Mouse (Mus musculus) liver, postnatal 0 days (tissue): ENCODE measurements at regions not wholly inside any gene's neighbourhood (a gene's known extent, or its start where the extent isn't known, plus 50 kb on each side); places are given as distances from the start of the nearest gene placed in this dataset.

Source experiments
- ATAC-seq: fragments of 200-750 bp; cut with Nextera tagmentation; 2 replicates; pipeline ENCODE4 v1.8.0; 2017; ENCODE audit warnings: mild to moderate bottlenecking, moderate library complexity
- DNase-seq: peaks from one replicate; pipeline ENCODE4 v3.0.0-alpha.2; 2016
- H3K27ac ChIP-seq: fragments of 300-500 bp; sonication (generic); 2 replicates; pipeline ENCODE4 v1.5.1; 2014; ENCODE audit warnings: antibody characterized with exemption, moderate library complexity, mild to moderate bottlenecking, low read depth
- H3K27me3 ChIP-seq: fragments of 300-500 bp; sonication (generic); 2 replicates; pipeline ENCODE4 v1.6.1; 2014; ENCODE audit warnings: low read length, control low read depth, mixed read lengths; ENCODE audit not compliant: insufficient read depth
- H3K36me3 ChIP-seq: fragments of 300-500 bp; sonication (generic); replicated peaks from 2 replicates; pipeline ENCODE4 v1.6.1; 2014; ENCODE audit warnings: mild to moderate bottlenecking, control low read depth, low read length, moderate library complexity, mixed read lengths; ENCODE audit not compliant: insufficient read depth
- H3K4me1 ChIP-seq: fragments of 300-500 bp; sonication (generic); 2 replicates; pipeline ENCODE4 v1.6.1; 2014; ENCODE audit warnings: antibody characterized with exemption, mild to moderate bottlenecking, control low read depth; ENCODE audit not compliant: insufficient read depth
- H3K4me2 ChIP-seq: fragments of 300-500 bp; sonication (generic); 2 replicates; pipeline ENCODE4 v1.6.1; 2014; ENCODE audit warnings: low read depth, mild to moderate bottlenecking, low read length, moderate library complexity, mixed read lengths
- H3K4me3 ChIP-seq: fragments of 300-500 bp; sonication (generic); 2 replicates; pipeline ENCODE4 v1.5.1; 2014; ENCODE audit warnings: low read depth, low read length
- H3K9ac ChIP-seq: fragments of 300-500 bp; sonication (generic); replicated peaks from 2 replicates; pipeline ENCODE4 v1.6.1; 2014; ENCODE audit warnings: mild to moderate bottlenecking, moderate library complexity
- H3K9me3 ChIP-seq: fragments of 300-500 bp; sonication (generic); 2 replicates; pipeline ENCODE4 v1.6.1; 2016; ENCODE audit warnings: mild to moderate bottlenecking, control low read depth, low read length, mixed read lengths
- CTCF ChIP-seq: sonication (generic); IDR thresholded peaks from 2 replicates; pipeline ENCODE4 v1.5.1; 2016; ENCODE audit warnings: antibody characterized with exemption, low read depth
- EP300 ChIP-seq: IDR thresholded peaks from 2 replicates; pipeline ENCODE4 v1.6.1; 2016; ENCODE audit warnings: antibody characterized with exemption, low read depth, mild to moderate bottlenecking
- WGBS: fragments of 180-500 bp; shearing (Covaris S2); extraction: QIAGEN DNeasy Blood & Tissue Kit; methylation state at CpG from one replicate; pipeline ENCODE4 v1.1.7; 2014; ENCODE audit not compliant: insufficient replicate concordance; 5-methylcytosine and 5-hydroxymethylcytosine counted together

- H3K4me1 ChIP-seq = no peaks in the 10 kb centered on the region
- no peak overlapping the region for H3K9ac ChIP-seq
- no peak for DNase-seq
- TF ChIP-seq CTCF (no peak), EP300 (no peak)
- no peak overlapping the region for H3K27ac ChIP-seq
- no peaks in the 10 kb centered on the region for H3K27me3 ChIP-seq
- no peak overlapping the region for H3K4me2 ChIP-seq
- H3K9me3 ChIP-seq = no peaks in the 10 kb centered on the region
- no peak overlapping the region for H3K4me3 ChIP-seq
- ATAC-seq = no peak
- WGBS = 74% methylated on average over 3 of the region's 3 CpGs
- no peaks in the 10 kb centered on the region for H3K36me3 ChIP-seq
Observed at GRCm38 (mm10) chr5:106199061-106199460, 258.9 kb downstream of the Barhl2 start.

GRCm38 (mm10) chr5:106191141-106191540 is 266.8 kb downstream of the Barhl2 start:
- DNase-seq = no peak
- no peaks in the 10 kb centered on the region for H3K4me1 ChIP-seq
- no peak overlapping the region for H3K4me3 ChIP-seq
- no peak overlapping the region for H3K9ac ChIP-seq
- H3K9me3 ChIP-seq = no peaks in the 10 kb centered on the region
- H3K36me3 ChIP-seq = no peaks in the 10 kb centered on the region
- no peaks in the 10 kb centered on the region for H3K27me3 ChIP-seq
- ATAC-seq = no peak
- no peak overlapping the region for H3K4me2 ChIP-seq
- H3K27ac ChIP-seq = no peak overlapping the region
- no peak for TF ChIP-seq EP300
- no peak for TF ChIP-seq CTCF
- 41% methylated on average over 11 of the region's 11 CpGs for WGBS

GRCm38 (mm10) chr5:106181726-106182125 is 276.2 kb downstream of the Barhl2 start:
- TF ChIP-seq EP300 = no peak
- TF ChIP-seq CTCF = no peak

GRCm38 (mm10) chr5:106172162-106172561 is 285.8 kb downstream of the Barhl2 start:
- ATAC-seq = no peak
- no peak overlapping the region for H3K4me2 ChIP-seq
- TF ChIP-seq EP300 (no peak), CTCF (no peak)
- H3K9ac ChIP-seq = no peak overlapping the region
- no peaks in the 10 kb centered on the region for H3K27me3 ChIP-seq
- H3K36me3 ChIP-seq = no peaks in the 10 kb centered on the region
- H3K27ac ChIP-seq = no peak overlapping the region
- 14% methylated on average over 3 of the region's 3 CpGs for WGBS
- H3K4me3 ChIP-seq = no peak overlapping the region
- DNase-seq = no peak
- H3K9me3 ChIP-seq = no peaks in the 10 kb centered on the region
- no peaks in the 10 kb centered on the region for H3K4me1 ChIP-seq

More at GRCm38 (mm10) chr5:106181726-106182125, 276.2 kb downstream of the Barhl2 start:
- ATAC-seq = no peak
- Histone ChIP-seq H3K4me1 (no peaks in the 10 kb centered on the region), H3K9me3 (no peaks in the 10 kb centered on the region; the same call in 1 of the 2 replicates), H3K36me3 (no peaks in the 10 kb centered on the region), H3K9ac (no peak overlapping the region), H3K27me3 (no peaks in the 10 kb centered on the region), H3K4me2 (no peak overlapping the region), H3K27ac (no peak overlapping the region), H3K4me3 (no peak overlapping the region)
- DNase-seq = no peak
- WGBS = 87% methylated on average over 23 of the region's 23 CpGs

- no peaks in the 10 kb centered on the region for H3K27me3 ChIP-seq
- TF ChIP-seq CTCF (no peak), EP300 (no peak)
- no peaks in the 10 kb centered on the region for H3K9me3 ChIP-seq
- no peaks in the 10 kb centered on the region for H3K36me3 ChIP-seq
- no peak overlapping the region for H3K27ac ChIP-seq
- DNase-seq (no peak), ATAC-seq (no peak)
- no peak overlapping the region for H3K9ac ChIP-seq
- 80% methylated on average over 4 of the region's 4 CpGs for WGBS
- no peak overlapping the region for H3K4me2 ChIP-seq
- no peak overlapping the region for H3K4me3 ChIP-seq
- H3K4me1 ChIP-seq = no peaks in the 10 kb centered on the region
Observed at GRCm38 (mm10) chr5:106170405-106170804, 287.6 kb downstream of the Barhl2 start.

DNA sequence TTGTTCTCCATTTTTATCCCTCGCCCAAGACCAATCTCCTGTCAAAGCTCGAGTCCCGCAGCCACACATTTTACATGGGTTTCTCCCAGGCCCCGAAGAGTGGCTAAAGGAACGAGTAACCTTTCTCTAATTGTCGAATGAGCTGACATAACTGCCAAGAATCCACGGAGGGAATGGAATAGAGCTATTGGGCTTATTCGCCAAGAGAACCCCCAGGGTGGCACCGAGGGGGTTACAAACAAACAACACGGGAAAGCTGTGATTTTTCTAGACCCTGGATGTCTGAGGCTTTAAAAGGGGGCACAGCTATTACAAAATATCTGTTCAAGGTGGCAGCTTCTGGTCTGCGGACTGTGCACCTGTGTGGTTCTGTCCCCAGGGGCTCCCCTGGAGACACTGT is 290.4 kb downstream of the Barhl2 start:
- Histone ChIP-seq H3K4me1 (no peaks in the 10 kb centered on the region), H3K9ac (no peak overlapping the region), H3K27me3 (no peaks in the 10 kb centered on the region), H3K27ac (no peak overlapping the region), H3K36me3 (no peaks in the 10 kb centered on the region), H3K4me3 (no peak overlapping the region), H3K4me2 (no peak overlapping the region), H3K9me3 (no peaks in the 10 kb centered on the region)
- 75% methylated on average over 11 of the region's 11 CpGs for WGBS
- DNase-seq (no peak), ATAC-seq (no peak)
- TF ChIP-seq CTCF (no peak), EP300 (no peak)

- Histone ChIP-seq H3K9me3 (no peaks in the 10 kb centered on the region), H3K4me1 (no peaks in the 10 kb centered on the region), H3K27ac (no peak overlapping the region), H3K4me3 (no peak overlapping the region), H3K9ac (no peak overlapping the region), H3K36me3 (no peaks in the 10 kb centered on the region), H3K4me2 (no peak overlapping the region), H3K27me3 (no peaks in the 10 kb centered on the region)
- ATAC-seq (no peak), DNase-seq (no peak)
- 49% methylated on average over 5 of the region's 5 CpGs for WGBS
- no peak for TF ChIP-seq EP300
- TF ChIP-seq CTCF = no peak
Observed at GRCm38 (mm10) chr5:106166266-106166665, 289.9 kb downstream of the Zfp326 start.
